Mouse (Mus musculus): ENCODE measurements around the gene Myh7b.
"Not testable (repeated sequence)": the region's sequence is repeated elsewhere in the genome, so short reads cannot be mapped to it uniquely, and the experiment has no call there.

Gene Myh7b

GRCm38 (mm10) chr2:155604560-155605235, 6.3 kb upstream of the Myh7b start:
- no peak for DNase-seq (ENCODE audit: low read depth, low spot score)

DNA sequence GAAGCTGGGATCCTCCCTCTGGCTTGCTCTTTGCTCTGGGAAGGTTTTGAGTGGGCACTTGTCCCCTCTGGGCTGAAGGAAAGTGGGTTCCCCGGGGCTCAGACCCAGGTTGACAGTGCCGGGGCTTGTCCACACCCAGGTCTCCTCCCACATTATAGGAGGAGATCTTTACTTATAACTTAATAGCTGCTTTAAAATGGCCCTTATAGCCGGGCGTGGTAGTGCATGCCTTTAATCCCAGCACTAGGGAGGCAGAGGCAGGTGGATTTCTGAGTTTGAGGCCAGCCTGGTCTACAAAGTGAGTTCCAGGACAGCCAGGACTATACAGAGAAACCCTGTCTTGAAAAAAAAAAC, 5.8 kb upstream of the Myh7b start:
- not testable (repeated sequence) for DNase-seq (ENCODE audit: low read depth, low spot score)

- no peak for DNase-seq (ENCODE audit: low read depth, low spot score)
Observed at GRCm38 (mm10) chr2:155606360-155606759, 4.7 kb upstream of the Myh7b start.

DNA sequence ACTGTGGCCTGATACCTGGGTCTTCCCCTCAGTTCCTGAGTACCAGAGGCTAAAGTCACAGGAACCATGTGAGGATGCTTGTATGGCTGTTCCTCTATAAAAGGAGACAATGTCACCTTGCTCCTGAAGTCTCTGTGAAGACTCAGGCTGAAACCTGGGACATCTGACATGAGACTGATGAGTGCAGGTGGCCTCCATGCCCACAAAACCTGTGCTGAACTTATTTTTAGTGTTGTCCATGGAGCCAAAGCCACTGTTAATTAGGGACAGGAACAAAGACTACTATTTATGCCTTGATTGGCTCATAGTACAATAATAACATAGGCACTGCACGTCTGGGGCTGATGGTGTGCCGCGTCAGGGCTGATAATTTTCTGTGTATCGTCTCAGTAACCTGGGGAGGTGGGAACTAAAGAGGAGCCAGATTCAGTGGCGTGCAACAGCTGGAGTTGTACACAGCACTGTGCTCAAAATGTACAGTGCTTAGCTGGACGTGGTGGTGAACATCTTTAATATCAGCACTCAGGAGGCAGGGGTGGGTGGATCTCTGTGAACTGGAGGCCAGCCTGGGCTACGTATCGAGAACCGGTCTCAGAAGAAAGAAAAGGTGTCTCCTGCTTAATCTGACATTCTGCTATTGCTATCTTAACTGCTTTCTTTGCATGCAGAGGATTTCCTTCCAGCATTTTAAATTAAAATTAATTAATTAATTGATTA, 980 bp downstream of the Myh7b start:
- no peak for DNase-seq (ENCODE audit: low read depth, low spot score)

DNA sequence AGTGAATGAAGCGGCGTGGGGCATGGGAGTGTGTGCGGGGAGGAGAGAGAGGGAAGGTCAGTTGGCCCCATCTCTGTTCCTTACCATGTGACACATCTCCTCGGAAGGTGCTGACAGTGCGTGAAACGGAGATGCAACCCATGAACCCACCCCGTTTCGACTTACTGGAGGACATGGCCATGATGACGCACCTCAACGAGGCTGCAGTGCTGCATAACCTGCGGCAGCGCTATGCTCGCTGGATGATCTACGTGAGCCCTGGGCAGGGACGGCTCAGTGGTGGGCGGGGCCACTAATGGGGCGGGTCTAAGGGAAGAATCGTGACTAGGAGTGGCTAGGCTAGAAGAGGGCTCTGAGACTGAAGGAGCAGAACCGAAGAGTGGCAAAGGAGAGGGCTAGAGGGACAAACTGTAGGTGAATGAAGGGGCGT, 2.3 kb downstream of the Myh7b start:
- peak; percentile 43 for DNase-seq (ENCODE audit: low read depth, low spot score)

DNA sequence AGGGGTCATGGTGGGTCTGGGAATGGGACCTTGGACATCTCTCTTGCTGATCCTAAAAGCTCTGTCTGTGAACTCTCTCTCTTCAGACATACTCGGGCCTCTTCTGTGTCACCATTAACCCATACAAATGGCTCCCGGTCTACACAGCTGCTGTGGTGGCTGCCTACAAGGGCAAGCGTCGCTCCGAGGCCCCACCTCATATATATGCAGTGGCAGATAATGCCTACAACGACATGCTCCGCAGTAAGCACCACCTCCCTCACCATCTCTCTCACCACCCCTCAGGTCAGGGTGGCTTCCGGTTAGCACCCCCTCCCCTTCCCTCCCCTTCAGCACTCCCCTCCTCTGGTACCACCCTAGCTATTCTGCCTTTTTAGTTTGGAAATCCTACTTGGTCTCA, 2.9 kb downstream of the Myh7b start:
- DNase-seq (ENCODE audit: low read depth, low spot score) = no peak

DNA sequence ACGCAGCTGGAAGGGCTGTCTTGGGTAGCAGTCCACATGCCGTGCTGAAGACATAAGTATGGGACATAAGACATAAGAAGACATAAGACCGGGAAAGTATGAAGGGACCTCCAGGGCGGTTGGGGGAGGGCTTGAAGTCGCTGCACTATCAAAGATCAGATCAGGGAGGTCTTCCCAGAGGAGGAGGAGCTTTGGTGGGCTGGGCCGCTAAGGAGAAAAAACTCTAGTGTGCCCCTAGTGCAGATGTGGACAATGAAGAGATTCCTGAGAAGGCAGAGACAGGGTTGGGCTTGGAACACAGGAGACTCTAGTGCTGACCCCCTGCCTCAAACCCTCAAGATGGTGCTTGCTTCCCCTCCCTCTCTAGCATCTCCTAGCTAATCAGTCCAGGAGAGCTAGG, 6.0 kb downstream of the Myh7b start:
- DNase-seq (ENCODE audit: low read depth, low spot score) = no peak

DNA sequence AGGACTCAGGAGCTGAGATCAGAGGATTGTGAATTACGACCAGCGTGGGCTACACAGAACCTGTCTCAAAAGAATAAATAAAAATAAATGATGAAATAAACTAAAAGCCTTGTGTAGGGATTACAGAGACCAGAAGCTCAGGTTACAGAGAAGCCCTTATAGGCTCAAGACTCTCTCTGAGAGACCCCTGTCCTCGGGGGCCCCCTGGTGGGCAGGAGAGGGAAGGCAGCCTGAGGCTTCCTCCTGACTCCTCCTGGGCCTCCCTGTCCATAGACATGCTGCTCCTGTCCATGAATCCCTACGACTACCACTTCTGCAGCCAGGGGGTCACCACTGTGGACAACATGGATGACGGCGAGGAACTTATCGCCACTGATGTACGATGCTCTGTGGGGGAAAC, 8.8 kb downstream of the Myh7b start:
- peak; percentile 40 for DNase-seq (ENCODE audit: low read depth, low spot score)

DNA sequence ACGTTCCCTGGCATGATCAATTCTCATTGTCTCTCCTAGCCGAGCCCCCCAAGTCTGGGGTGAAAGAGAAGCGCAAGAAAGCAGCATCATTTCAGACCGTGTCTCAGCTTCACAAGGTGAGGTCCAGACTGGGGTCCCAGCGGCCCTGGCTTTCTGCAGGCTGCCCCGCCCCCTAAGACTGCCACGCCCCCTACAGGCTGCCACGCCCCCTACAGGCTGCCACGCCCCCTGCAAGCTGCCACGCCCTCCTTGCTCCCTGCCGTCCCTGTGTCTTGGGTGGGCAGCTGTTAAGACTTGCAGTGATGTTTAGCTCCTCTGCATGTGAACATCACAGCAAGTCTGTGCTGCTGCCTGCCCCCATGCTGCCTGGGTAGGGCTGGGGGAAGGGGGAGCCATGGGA, 11.6 kb downstream of the Myh7b start:
- DNase-seq (ENCODE audit: low read depth, low spot score) = no peak

DNA sequence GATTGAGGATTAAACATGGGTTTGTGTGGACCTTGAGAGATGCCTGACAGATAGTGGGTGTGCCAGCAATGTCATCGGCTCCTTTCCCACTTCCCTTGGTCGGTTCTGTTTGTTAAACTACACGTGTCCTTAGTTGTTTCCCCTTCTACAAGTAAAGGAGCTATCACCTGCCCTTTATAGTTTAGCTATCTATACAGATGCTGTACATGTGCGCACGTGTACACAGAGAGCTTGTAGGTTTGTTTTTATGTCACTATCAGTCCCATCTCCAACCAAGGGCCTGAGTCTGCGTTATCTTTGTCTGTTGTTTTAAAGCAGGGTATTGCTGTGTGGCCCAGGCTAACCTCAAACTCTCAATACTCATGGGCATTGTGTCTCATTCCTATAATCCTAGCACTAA, 13.0 kb downstream of the Myh7b start:
- DNase-seq (ENCODE audit: low read depth, low spot score) = no peak

- peak; percentile 44 for DNase-seq (ENCODE audit: low read depth, low spot score)
Observed at GRCm38 (mm10) chr2:155624730-155625129, 13.7 kb downstream of the Myh7b start.

DNA sequence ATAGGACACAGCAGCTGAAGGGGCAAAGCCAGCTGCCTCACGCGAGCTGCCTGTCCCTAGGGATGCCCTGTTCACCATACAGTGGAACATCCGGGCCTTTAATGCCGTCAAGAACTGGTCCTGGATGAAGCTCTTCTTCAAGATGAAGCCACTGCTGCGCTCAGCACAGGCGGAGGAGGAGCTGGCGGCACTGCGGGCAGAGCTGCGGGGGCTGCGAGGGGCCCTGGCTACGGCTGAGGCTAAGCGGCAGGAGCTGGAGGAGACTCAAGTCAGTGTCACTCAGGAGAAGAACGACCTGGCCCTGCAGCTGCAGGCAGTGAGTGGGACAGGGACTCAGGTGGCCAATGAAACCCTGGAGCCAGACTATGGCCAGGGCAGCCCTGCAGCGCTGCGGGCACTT, 15.3 kb downstream of the Myh7b start:
- DNase-seq (ENCODE audit: low read depth, low spot score) = no peak

DNA sequence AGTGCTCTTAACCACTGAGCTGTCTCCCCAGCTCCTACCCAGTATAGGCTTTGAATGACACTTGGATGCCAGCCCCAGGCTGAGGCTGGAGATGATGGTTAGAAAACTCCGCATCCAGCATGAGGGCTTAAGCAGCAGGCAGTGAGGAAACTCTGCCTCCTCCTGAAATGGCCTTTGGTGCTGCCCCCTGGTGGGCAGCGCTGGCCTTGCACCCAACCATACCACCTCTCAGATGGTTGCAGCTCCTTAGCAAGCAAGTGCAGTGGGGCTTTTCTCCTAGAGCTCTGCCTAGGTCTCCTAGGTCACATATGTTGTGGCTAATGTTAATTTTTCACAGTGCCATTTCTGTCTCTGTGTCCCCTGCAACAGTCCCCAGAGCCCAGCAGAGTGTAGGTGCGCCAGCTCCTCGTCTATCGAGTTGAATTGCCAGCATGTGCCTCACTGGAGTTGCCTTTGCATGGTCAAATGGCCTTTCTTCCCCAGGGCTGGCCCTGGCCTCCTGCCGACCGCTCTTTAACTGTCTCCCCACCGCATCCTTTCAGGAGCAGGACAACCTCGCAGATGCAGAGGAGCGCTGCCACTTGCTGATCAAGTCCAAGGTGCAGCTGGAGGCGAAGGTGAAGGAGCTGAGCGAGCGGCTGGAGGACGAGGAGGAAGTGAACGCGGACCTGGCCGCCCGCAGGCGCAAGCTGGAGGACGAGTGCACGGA, 16.2 kb downstream of the Myh7b start:
- DNase-seq (ENCODE audit: low read depth, low spot score) = peak; percentile 50

DNA sequence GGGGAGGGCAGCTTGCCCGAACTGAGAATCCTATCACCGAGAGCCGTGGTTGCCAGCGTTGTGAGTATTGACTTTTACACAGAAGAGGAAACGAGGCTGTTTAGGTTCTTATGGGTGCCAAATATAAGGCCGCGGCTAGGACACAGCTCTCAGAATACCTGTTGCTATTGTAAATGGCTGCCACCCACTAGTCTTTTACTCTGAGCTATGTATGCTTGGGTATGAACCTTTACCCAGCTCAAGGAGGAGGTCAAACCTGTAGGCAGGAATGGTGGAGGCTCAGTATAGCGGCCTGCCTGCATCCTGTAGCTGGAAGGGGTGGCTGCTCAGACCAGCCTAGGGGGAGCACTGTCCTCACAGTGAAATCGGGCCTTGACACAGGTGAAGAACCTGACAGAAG, 17.1 kb downstream of the Myh7b start:
- no peak for DNase-seq (ENCODE audit: low read depth, low spot score)

- no peak for DNase-seq (ENCODE audit: low read depth, low spot score)
Observed at GRCm38 (mm10) chr2:155628519-155628918, 17.5 kb downstream of the Myh7b start.

- no peak for DNase-seq (ENCODE audit: low read depth, low spot score)
Observed at GRCm38 (mm10) chr2:155629231-155629661, 18.2 kb downstream of the Myh7b start.

GRCm38 (mm10) chr2:155630153-155630552, 19.1 kb downstream of the Myh7b start:
- DNase-seq (ENCODE audit: low read depth, low spot score) = no peak

- DNase-seq (ENCODE audit: low read depth, low spot score) = no peak
Observed at GRCm38 (mm10) chr2:155630590-155631416, 19.8 kb downstream of the Myh7b start.

DNA sequence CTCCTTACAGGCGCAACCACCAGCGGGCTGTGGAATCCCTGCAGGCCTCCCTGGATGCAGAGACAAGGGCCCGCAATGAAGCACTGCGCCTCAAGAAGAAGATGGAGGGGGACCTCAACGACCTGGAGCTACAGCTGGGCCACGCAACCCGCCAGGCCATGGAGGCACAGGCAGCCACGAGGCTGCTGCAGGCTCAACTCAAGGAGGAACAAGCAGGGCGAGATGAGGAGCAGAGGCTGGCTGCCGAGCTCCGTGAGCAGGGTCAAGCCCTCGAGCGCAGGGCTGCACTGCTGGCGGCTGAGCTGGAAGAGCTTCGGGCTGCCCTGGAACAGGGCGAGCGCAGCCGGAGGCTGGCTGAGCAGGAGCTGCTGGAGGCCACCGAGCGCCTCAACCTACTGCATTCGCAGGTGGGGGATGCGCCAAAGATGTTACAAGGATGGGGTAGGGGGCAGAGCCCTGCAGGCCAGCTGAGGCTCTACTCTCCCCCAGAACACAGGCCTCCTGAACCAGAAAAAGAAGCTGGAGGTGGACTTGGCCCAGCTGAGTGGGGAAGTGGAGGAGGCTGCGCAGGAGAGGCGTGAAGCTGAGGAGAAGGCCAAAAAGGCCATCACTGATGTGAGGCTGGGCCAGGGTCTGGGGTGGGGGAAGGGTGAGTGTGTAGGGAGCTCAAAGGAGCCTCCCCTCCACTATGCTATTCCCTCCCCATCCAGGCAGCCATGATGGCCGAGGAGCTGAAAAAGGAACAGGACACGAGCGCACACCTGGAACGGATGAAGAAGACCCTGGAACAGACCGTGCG, 21.3 kb downstream of the Myh7b start:
- DNase-seq (ENCODE audit: low read depth, low spot score) = no peak

DNA sequence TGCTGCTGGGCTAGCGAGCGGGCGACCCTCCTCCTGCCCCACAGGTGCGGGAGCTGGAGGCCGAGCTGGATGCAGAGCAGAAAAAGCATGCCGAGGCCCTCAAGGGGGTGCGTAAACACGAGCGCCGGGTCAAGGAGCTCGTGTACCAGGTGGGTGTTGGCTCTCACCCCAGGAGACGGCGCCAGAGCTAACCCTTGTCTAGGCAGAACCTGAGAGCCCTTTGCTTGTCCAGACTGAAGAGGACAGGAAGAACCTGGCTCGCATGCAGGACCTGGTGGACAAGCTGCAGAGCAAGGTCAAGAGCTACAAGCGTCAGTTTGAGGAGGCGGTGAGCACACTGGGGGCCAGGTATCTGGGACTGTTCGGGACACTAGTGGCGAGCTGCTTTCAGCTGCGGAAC, 22.1 kb downstream of the Myh7b start:
- DNase-seq (ENCODE audit: low read depth, low spot score) = no peak

GRCm38 (mm10) chr2:155633731-155634130, 22.7 kb downstream of the Myh7b start:
- DNase-seq (ENCODE audit: low read depth, low spot score) = no peak

Data from retina, adult 2 months (tissue).